Mouse (Mus musculus) forebrain, embryonic 12.5 days (tissue): ENCODE measurements around the gene Nrg3. TPM values are rescaled to one million over a fixed set of nuclear protein-coding genes. Genes with fewer than 3 reads are reported as not detected.

Experiments used
- ATAC-seq: fragments of 200-750 bp; cut with Nextera tagmentation; 2 replicates; pipeline ENCODE4 v1.8.0; 2017; ENCODE audit warnings: moderate TSS enrichment; ENCODE audit not compliant: low FRiP score
- H3K27ac ChIP-seq: fragments of 300-500 bp; sonication (generic); 2 replicates; pipeline ENCODE4 v1.5.1; 2016; ENCODE audit warnings: mild to moderate bottlenecking
- H3K27me3 ChIP-seq: fragments of 300-500 bp; sonication (generic); 2 replicates; pipeline ENCODE4 v1.6.1; 2016; ENCODE audit warnings: mild to moderate bottlenecking
- H3K36me3 ChIP-seq: fragments of 300-500 bp; sonication (generic); replicated peaks from 2 replicates; pipeline ENCODE4 v1.6.1; 2016; ENCODE audit warnings: mild to moderate bottlenecking
- H3K4me1 ChIP-seq: fragments of 300-500 bp; sonication (generic); 2 replicates; pipeline ENCODE4 v1.6.1; 2016
- H3K4me2 ChIP-seq: fragments of 300-500 bp; sonication (generic); 2 replicates; pipeline ENCODE4 v1.6.1; 2016; ENCODE audit warnings: mild to moderate bottlenecking, moderate library complexity
- H3K4me3 ChIP-seq: fragments of 300-500 bp; sonication (generic); replicated peaks from 2 replicates; pipeline ENCODE4 v1.5.1; 2016; ENCODE audit warnings: mild to moderate bottlenecking
- H3K9ac ChIP-seq: fragments of 300-500 bp; sonication (generic); 2 replicates; pipeline ENCODE4 v1.6.1; 2016; ENCODE audit warnings: mild to moderate bottlenecking
- H3K9me3 ChIP-seq: fragments of 300-500 bp; sonication (generic); 2 replicates; pipeline ENCODE4 v1.6.1; 2016
- WGBS: fragments of 180-500 bp; shearing (Covaris S2); methylation state at CpG from one replicate; pipeline ENCODE4 v1.1.7; 2016; 5-methylcytosine and 5-hydroxymethylcytosine counted together
- polyA plus RNA-seq: library from polyadenylated mRNA; unstranded; fragments of >200 nt; fragmentation: Nextera tagmentation; extraction: Ambion mirVana; gene quantifications from 2 replicates; pipeline ENCODE4 v1.2.1, GENCODE M21; 2016

Gene Nrg3
- polyA plus RNA-seq, 1 experiment from 2014 or later = 3.7 TPM

DNA sequence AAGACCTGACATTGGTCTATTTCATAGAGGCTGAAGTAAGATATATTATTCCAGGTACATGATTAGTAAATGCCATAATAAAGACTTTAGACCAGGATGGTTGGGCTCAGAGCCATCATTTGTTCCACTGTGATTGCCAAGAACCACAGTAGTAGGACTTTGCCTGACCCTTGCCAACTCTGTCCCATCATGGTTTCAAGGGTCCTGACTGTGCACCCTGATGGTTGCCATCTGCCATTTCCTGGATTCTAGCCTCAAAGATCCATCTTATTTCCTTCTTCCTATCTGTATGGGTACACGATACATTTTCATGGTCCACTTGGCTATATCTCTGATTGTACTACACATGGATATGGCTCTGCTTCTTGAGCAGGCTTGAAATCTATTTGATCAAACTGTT lies 625.3 kb downstream of the Nrg3 start:
- no peaks in the 10 kb centered on the region for H3K27me3 ChIP-seq
- no peak overlapping the region for H3K4me2 ChIP-seq
- no peak overlapping the region for H3K27ac ChIP-seq
- no peaks in the 10 kb centered on the region for H3K9me3 ChIP-seq
- ATAC-seq = no peak
- WGBS = 100% methylated on average over 1 of the region's 1 CpGs
- H3K4me3 ChIP-seq = no peak overlapping the region
- H3K4me1 ChIP-seq = no peaks in the 10 kb centered on the region
- no peaks in the 10 kb centered on the region for H3K36me3 ChIP-seq
- H3K9ac ChIP-seq = no peak overlapping the region

GRCm38 (mm10) chr14:38847091-38847490 lies 625.8 kb downstream of the Nrg3 start:
- Histone ChIP-seq H3K9ac (no peak overlapping the region), H3K4me2 (no peak overlapping the region), H3K36me3 (no peaks in the 10 kb centered on the region), H3K4me1 (no peaks in the 10 kb centered on the region), H3K27me3 (no peaks in the 10 kb centered on the region), H3K4me3 (no peak overlapping the region), H3K27ac (no peak overlapping the region), H3K9me3 (no peaks in the 10 kb centered on the region)
- 90% methylated on average over 1 of the region's 1 CpGs for WGBS
- ATAC-seq = no peak

DNA sequence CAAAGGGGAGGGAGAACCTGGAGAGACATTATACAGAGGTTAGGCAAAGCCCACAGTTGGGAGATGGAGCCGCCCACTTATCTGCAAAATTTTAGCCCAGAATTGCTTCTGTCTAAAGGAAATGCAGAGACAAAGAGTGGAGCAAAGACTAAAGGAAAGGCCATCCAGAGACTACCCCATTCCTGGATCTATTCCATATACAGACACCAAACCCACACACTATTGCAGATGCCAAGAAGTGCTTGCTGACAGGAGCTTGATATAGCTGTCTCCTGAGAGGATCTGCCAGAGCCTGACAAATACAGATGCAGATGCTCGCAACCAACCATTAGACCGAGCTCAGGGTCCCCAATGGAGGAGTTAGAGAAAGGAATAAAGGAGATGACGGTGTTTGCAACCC lies 637.9 kb downstream of the Nrg3 start:
- Histone ChIP-seq H3K9ac (no peak overlapping the region), H3K27me3 (no peaks in the 10 kb centered on the region), H3K27ac (no peak overlapping the region), H3K36me3 (no peaks in the 10 kb centered on the region), H3K4me2 (no peak overlapping the region), H3K9me3 (no peaks in the 10 kb centered on the region), H3K4me3 (no peak overlapping the region), H3K4me1 (no peaks in the 10 kb centered on the region)
- no peak for ATAC-seq
- 94% methylated on average over 4 of the region's 4 CpGs for WGBS

DNA sequence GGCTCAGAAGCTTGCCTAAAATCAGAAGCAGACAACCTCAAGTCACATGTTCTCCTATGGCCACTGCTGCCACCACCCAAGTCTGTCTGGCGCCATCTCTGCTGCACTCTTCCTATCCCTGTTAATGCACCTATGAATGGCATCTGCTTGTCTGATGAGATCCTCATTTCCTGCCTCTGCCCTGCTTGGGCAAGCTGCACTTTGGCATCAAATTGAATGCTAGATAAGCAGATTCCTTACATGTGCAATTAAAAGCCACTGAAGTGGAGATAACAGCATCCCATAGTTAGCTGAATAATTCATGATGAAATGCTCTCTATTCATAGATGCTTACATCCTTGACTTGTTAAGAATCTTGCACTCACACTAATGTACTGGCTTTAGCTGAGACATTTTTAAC lies 648.0 kb downstream of the Nrg3 start:
- peak; percentile 82 for ATAC-seq
- Histone ChIP-seq H3K27ac (peak overlapping the region; percentile 32; the same call in 1 of the 2 replicates), H3K36me3 (no peaks in the 10 kb centered on the region), H3K4me2 (no peak overlapping the region), H3K9ac (no peak overlapping the region), H3K4me1 (peaks cover 7% of the 10 kb centered on the region; the same call in 1 of the 2 replicates), H3K9me3 (no peaks in the 10 kb centered on the region), H3K4me3 (no peak overlapping the region), H3K27me3 (no peaks in the 10 kb centered on the region)
- 73% methylated on average over 1 of the region's 1 CpGs for WGBS

GRCm38 (mm10) chr14:38797027-38797426 lies 675.9 kb downstream of the Nrg3 start:
- Histone ChIP-seq H3K27me3 (no peaks in the 10 kb centered on the region), H3K9ac (no peak overlapping the region), H3K27ac (no peak overlapping the region), H3K9me3 (no peaks in the 10 kb centered on the region), H3K4me1 (no peaks in the 10 kb centered on the region), H3K4me3 (no peak overlapping the region), H3K4me2 (no peak overlapping the region), H3K36me3 (no peaks in the 10 kb centered on the region)
- ATAC-seq = no peak
- WGBS = 89% methylated on average over 3 of the region's 3 CpGs

DNA sequence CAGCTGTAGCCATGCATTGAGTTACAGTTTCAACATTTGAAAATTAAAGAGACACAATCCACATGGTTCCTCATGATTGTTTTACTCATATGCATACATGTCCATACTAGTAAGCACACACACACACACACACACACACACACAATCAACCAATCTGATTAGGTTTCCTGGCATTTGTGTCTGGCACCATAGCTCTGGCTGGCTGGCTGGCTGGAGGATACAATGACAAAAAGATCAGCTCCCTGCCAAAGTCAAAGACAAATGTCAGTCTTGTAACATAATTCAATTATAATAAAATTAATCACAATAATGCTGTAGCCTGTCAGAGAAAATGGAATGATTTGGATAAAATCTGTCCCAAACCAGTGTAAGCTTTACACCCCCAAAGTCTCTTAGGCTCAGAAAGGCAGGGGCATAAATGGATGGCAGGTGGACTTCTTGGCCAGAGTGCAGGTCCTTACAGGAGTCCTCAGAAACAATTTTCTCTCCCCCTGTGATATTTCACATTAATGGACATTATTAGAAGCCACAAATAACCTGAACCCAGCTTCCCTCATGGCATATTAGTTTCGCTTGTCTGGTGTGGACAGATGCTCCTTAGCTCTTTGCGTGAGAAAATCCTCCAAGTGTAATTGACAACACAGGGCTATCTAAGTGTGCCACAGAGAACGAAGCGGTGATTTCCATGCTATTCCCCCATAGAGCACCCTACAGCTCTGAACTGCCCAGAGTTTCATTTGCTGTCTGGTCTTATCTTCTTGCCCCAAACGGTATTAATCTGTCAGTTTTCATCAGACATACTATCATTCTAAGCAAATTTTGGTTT lies 697.4 kb downstream of the Nrg3 start:
- Histone ChIP-seq H3K9me3 (no peaks in the 10 kb centered on the region), H3K4me1 (no peaks in the 10 kb centered on the region), H3K4me2 (no peak overlapping the region), H3K4me3 (no peak overlapping the region), H3K36me3 (no peaks in the 10 kb centered on the region), H3K9ac (no peak overlapping the region), H3K27ac (no peak overlapping the region), H3K27me3 (no peaks in the 10 kb centered on the region)
- ATAC-seq = no peak
- whole genome bisulfite sequencing = 90% methylated on average over 5 of the region's 5 CpGs

GRCm38 (mm10) chr14:38774811-38775210 lies 698.1 kb downstream of the Nrg3 start:
- no peak overlapping the region for H3K4me3 ChIP-seq
- no peak overlapping the region for H3K4me2 ChIP-seq
- no peaks in the 10 kb centered on the region for H3K27me3 ChIP-seq
- no peak overlapping the region for H3K27ac ChIP-seq
- 76% methylated on average over 1 of the region's 1 CpGs for WGBS
- H3K36me3 ChIP-seq = no peaks in the 10 kb centered on the region
- no peaks in the 10 kb centered on the region for H3K9me3 ChIP-seq
- H3K9ac ChIP-seq = no peak overlapping the region
- ATAC-seq = no peak
- H3K4me1 ChIP-seq = no peaks in the 10 kb centered on the region

- Histone ChIP-seq H3K4me3 (no peak overlapping the region), H3K36me3 (no peaks in the 10 kb centered on the region), H3K9me3 (no peaks in the 10 kb centered on the region), H3K27ac (no peak overlapping the region), H3K27me3 (no peaks in the 10 kb centered on the region), H3K4me2 (no peak overlapping the region), H3K9ac (no peak overlapping the region), H3K4me1 (no peaks in the 10 kb centered on the region)
- no peak for ATAC-seq
These were observed 742.4 kb downstream of the Nrg3 start for GRCm38 (mm10) chr14:38730465-38730864.

DNA sequence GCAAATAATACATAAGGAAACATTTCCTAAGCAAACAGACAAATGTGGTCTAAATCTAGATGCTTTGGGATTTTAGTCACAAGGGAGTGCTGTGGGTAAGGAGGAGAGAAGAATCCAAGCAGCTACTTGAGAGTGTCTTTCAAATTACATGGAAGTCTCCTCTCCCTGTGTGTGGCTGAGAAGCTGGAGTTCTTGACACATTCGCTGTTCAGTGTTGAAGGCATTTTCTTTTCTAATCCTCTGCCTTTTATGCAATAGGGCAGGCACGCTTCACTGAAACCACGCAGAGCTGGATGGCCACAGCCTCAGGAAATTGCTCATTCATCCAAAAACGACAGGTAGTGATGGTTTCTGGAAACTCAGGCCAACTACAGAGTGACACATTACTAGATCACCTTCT lies 769.0 kb downstream of the Nrg3 start:
- Histone ChIP-seq H3K4me1 (peaks cover 13% of the 10 kb centered on the region), H3K36me3 (no peaks in the 10 kb centered on the region), H3K9me3 (no peaks in the 10 kb centered on the region), H3K4me2 (no peak overlapping the region), H3K9ac (no peak overlapping the region), H3K4me3 (no peak overlapping the region), H3K27me3 (no peaks in the 10 kb centered on the region), H3K27ac (no peak overlapping the region)
- WGBS = 7% methylated on average over 4 of the region's 4 CpGs
- ATAC-seq = peak; percentile 60; the same call in 1 of the 2 replicates

GRCm38 (mm10) chr14:38702596-38703393 lies 770.1 kb downstream of the Nrg3 start:
- WGBS = 74% methylated on average over 9 of the region's 9 CpGs
- H3K4me2 ChIP-seq = no peak overlapping the region
- H3K4me1 ChIP-seq = peaks cover 13% of the 10 kb centered on the region
- no peaks in the 10 kb centered on the region for H3K9me3 ChIP-seq
- no peak overlapping the region for H3K4me3 ChIP-seq
- H3K27ac ChIP-seq = no peak overlapping the region
- H3K9ac ChIP-seq = no peak overlapping the region
- H3K36me3 ChIP-seq = no peaks in the 10 kb centered on the region
- no peaks in the 10 kb centered on the region for H3K27me3 ChIP-seq
- 0 out of 2 replicates have a peak, but pooled peaks have one; percentile 28 for ATAC-seq

- H3K9ac ChIP-seq = no peak overlapping the region
- no peaks in the 10 kb centered on the region for H3K27me3 ChIP-seq
- H3K27ac ChIP-seq = no peak overlapping the region
- H3K36me3 ChIP-seq = no peaks in the 10 kb centered on the region
- no peak for ATAC-seq
- H3K4me3 ChIP-seq = no peak overlapping the region
- WGBS = 74% methylated on average over 1 of the region's 1 CpGs
- no peaks in the 10 kb centered on the region for H3K9me3 ChIP-seq
- peaks cover 13% of the 10 kb centered on the region for H3K4me1 ChIP-seq
- no peak overlapping the region for H3K4me2 ChIP-seq
These were observed 771.5 kb downstream of the Nrg3 start for GRCm38 (mm10) chr14:38701413-38701812.

DNA sequence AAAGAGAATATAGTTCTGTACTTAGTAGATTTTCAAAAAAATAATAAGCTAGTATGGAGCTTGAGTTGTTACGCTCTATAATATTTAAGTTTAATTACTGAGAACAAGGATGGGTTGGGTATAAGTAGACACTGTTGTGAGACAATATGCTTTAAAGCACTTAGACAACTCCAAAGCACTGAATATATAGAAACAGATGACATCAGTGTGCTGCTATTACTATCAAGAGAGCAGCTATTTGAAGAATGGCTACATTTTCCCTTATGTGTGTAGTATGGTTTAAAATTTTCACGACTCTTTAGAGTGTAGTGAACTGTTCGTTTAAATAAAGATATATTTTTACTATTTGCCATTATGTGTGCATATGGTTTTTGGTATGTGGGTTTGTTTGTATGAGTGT lies 771.9 kb downstream of the Nrg3 start:
- H3K27me3 ChIP-seq = no peaks in the 10 kb centered on the region
- no peak overlapping the region for H3K4me2 ChIP-seq
- H3K9me3 ChIP-seq = no peaks in the 10 kb centered on the region
- H3K4me3 ChIP-seq = no peak overlapping the region
- ATAC-seq = no peak
- no peak overlapping the region for H3K9ac ChIP-seq
- WGBS = 93% methylated on average over 3 of the region's 3 CpGs
- peaks cover 13% of the 10 kb centered on the region for H3K4me1 ChIP-seq
- no peaks in the 10 kb centered on the region for H3K36me3 ChIP-seq
- H3K27ac ChIP-seq = no peak overlapping the region
